Mouse (Mus musculus) myocyte (in vitro differentiated cells): ENCODE measurements at regions not wholly inside any gene's neighbourhood (a gene's known extent, or its start where the extent isn't known, plus 50 kb on each side); places are given as distances from the start of the nearest gene placed in this dataset.

Experiments used
- E2F4 ChIP-seq: IDR thresholded peaks from one replicate; pipeline ENCODE4 v1.6.1; 2011; ENCODE audit warnings: mild to moderate bottlenecking, control low read depth, moderate library complexity; ENCODE audit not compliant: insufficient read depth
- POLR2A ChIP-seq: IDR thresholded peaks from one replicate; pipeline ENCODE4 v1.6.1; 2011; ENCODE audit warnings: low read depth, mild to moderate bottlenecking, control low read depth, moderate library complexity; ENCODE audit not compliant: insufficient read length
- POLR2AphosphoS2 ChIP-seq: IDR thresholded peaks from one replicate; pipeline ENCODE4 v1.6.1; 2011; ENCODE audit warnings: low read depth, control low read depth; ENCODE audit not compliant: insufficient read length
- REST ChIP-seq: IDR thresholded peaks from one replicate; pipeline ENCODE4 v1.6.1; 2011; ENCODE audit warnings: mild to moderate bottlenecking, control low read depth, moderate library complexity; ENCODE audit not compliant: insufficient read depth, insufficient read length
- SRF ChIP-seq: IDR thresholded peaks from one replicate; pipeline ENCODE4 v1.6.1; 2011; ENCODE audit warnings: low read depth; ENCODE audit not compliant: control insufficient read depth, insufficient read length
- USF1 ChIP-seq: IDR thresholded peaks from one replicate; pipeline ENCODE4 v1.6.1; 2011; ENCODE audit warnings: low read depth, mild to moderate bottlenecking, control low read depth, moderate library complexity

DNA sequence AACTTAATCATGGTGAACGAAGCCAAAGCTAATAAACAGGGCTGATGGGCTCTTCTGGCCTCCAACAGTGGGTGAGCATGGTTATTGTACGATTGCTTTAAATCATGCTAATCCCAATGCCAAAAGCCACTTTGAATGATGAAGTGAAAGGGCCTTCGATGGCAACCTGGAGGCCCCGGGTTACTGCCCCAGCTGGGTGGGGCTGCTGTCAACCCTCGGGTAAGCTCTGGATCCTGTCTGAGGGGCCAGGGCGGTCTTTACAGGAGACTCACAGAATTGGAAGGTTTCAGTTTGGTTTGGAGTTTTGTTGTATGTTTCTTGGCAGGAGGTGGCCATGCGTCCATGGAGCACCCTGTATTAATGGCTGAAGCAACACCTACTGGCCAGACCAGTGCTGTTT lies 78.6 kb upstream of the Bmper start:
- TF ChIP-seq POLR2A: no peak
- TF ChIP-seq REST: no peak
- TF ChIP-seq POLR2AphosphoS2: no peak
- no peak for TF ChIP-seq USF1
- no peak for TF ChIP-seq E2F4
- no peak for TF ChIP-seq SRF
